Mouse (Mus musculus) embryonic facial prominence, embryonic 14.5 days (tissue): Measurements from ENCODE around the gene Tnfaip8l2. TPM values are rescaled to one million over a fixed set of nuclear protein-coding genes. Genes with fewer than 3 reads are reported as not detected.

ENCODE experiments used
- ATAC-seq: fragments of 200-750 bp; cut with Nextera tagmentation; 2 replicates; pipeline ENCODE4 v1.8.0; 2017; ENCODE audit warnings: low read depth, moderate number of reproducible peaks, moderate TSS enrichment
- DNase-seq: peaks from one replicate; pipeline ENCODE4 v3.0.0-alpha.2; 2015; ENCODE audit warnings: low spot score
- H3K27ac ChIP-seq: fragments of 300-500 bp; sonication (generic); replicated peaks from 2 replicates; pipeline ENCODE4 v1.5.1; 2014; ENCODE audit warnings: low read depth, mild to moderate bottlenecking, low read length, moderate library complexity
- H3K27me3 ChIP-seq: fragments of 300-500 bp; sonication (generic); replicated peaks from 2 replicates; pipeline ENCODE4 v1.6.1; 2014; ENCODE audit warnings: low read length; ENCODE audit not compliant: control insufficient read depth, insufficient read depth
- H3K36me3 ChIP-seq: fragments of 300-500 bp; sonication (generic); 2 replicates; pipeline ENCODE4 v1.6.1; 2014; ENCODE audit warnings: low read length, mixed read lengths; ENCODE audit not compliant: control insufficient read depth, insufficient read depth
- H3K4me1 ChIP-seq: fragments of 300-500 bp; sonication (generic); 2 replicates; pipeline ENCODE4 v1.6.1; 2014; ENCODE audit warnings: antibody characterized with exemption, low read length; ENCODE audit not compliant: control insufficient read depth, insufficient read depth
- H3K4me2 ChIP-seq: fragments of 300-500 bp; sonication (generic); 2 replicates; pipeline ENCODE4 v1.6.1; 2014; ENCODE audit warnings: low read depth, mild to moderate bottlenecking, low read length, moderate library complexity, mixed read lengths
- H3K4me3 ChIP-seq: fragments of 300-500 bp; sonication (generic); 2 replicates; pipeline ENCODE4 v1.5.1; 2014; ENCODE audit warnings: low read depth, mild to moderate bottlenecking, low read length
- H3K9ac ChIP-seq: fragments of 300-500 bp; sonication (generic); 2 replicates; pipeline ENCODE4 v1.6.1; 2014; ENCODE audit warnings: low read depth, mild to moderate bottlenecking, low read length, moderate library complexity, mixed read lengths
- H3K9me3 ChIP-seq: fragments of 300-500 bp; sonication (generic); 2 replicates; pipeline ENCODE4 v1.6.1; 2016; ENCODE audit warnings: low read length; ENCODE audit not compliant: control insufficient read depth
- WGBS: fragments of 180-500 bp; shearing (Covaris S2); extraction: QIAGEN DNeasy Blood & Tissue Kit; methylation state at CpG from one replicate; pipeline ENCODE4 v1.1.7; 2014; 5-methylcytosine and 5-hydroxymethylcytosine counted together
- polyA plus RNA-seq: library from polyadenylated mRNA; unstranded; fragments of >200 nt; fragmentation: Nextera tagmentation; extraction: Ambion mirVana; gene quantifications from 2 replicates; pipeline ENCODE4 v1.2.1, GENCODE M21; 2014

Gene Tnfaip8l2
- polyA plus RNA-seq, 1 experiment from 2014 or later = 6.4 TPM

DNA sequence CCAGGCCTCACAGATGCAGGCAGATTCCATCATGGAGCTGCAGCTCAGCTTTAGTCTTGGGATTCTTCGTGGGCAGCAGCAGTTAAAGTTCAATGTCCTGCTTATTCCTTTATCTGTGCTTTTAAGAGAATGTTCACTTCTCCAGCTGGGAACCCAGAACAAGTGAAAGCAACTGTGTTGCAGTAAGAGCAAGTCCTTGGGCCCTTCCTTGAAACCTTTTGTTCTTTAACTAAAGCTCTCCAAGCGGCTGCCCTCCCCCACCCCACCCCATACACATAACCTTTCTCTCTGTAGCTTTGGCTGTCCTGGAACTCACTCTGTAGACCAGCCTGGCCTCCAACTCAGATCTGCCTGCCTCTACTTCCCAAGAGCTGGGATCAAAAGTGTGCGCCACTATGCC is 34.3 kb upstream of the Tnfaip8l2 start:
- Histone ChIP-seq H3K9ac (no peak overlapping the region), H3K4me3 (no peak overlapping the region), H3K27ac (no peak overlapping the region), H3K36me3 (peaks cover 21% of the 10 kb centered on the region), H3K9me3 (no peaks in the 10 kb centered on the region), H3K4me2 (no peak overlapping the region), H3K4me1 (peaks cover 13% of the 10 kb centered on the region), H3K27me3 (peaks cover 27% of the 10 kb centered on the region)
- 71% methylated on average over 3 of the region's 3 CpGs for WGBS
- DNase-seq = no peak
- ATAC-seq = no peak

- peaks cover 43% of the 10 kb centered on the region for H3K27me3 ChIP-seq
- peaks cover 13% of the 10 kb centered on the region for H3K4me1 ChIP-seq
- H3K4me3 ChIP-seq = peak overlapping the region; percentile 27
- 10% methylated on average over 16 of the region's 16 CpGs for WGBS
- peak overlapping the region; percentile 43 for H3K4me2 ChIP-seq
- no peaks in the 10 kb centered on the region for H3K9me3 ChIP-seq
- 0 out of 2 replicates have a peak overlapping the region, but pooled peaks have one; percentile 34 for H3K9ac ChIP-seq
- H3K36me3 ChIP-seq = peaks cover 44% of the 10 kb centered on the region
- ATAC-seq (peak; percentile 35), DNase-seq (peak; percentile 82)
- H3K27ac ChIP-seq = no peak overlapping the region
Measured at GRCm38 (mm10) chr3:95174011-95174592, 31.9 kb upstream of the Tnfaip8l2 start.

GRCm38 (mm10) chr3:95173256-95173949 is 31.2 kb upstream of the Tnfaip8l2 start:
- ATAC-seq (peak; percentile 48), DNase-seq (peak; percentile 41)
- Histone ChIP-seq H3K9me3 (no peaks in the 10 kb centered on the region), H3K4me2 (peak overlapping the region; percentile 43), H3K27me3 (peaks cover 43% of the 10 kb centered on the region), H3K27ac (no peak overlapping the region), H3K9ac (peak overlapping the region; percentile 53), H3K36me3 (peaks cover 51% of the 10 kb centered on the region), H3K4me3 (peak overlapping the region; percentile 27), H3K4me1 (peaks cover 13% of the 10 kb centered on the region)
- whole genome bisulfite sequencing = 15% methylated on average over 51 of the region's 58 CpGs

- peaks cover 13% of the 10 kb centered on the region for H3K4me1 ChIP-seq
- WGBS = 24% methylated on average over 34 of the region's 84 CpGs
- no peaks in the 10 kb centered on the region for H3K9me3 ChIP-seq
- peaks cover 43% of the 10 kb centered on the region for H3K27me3 ChIP-seq
- ATAC-seq (0 out of 2 replicates have a peak, but pooled peaks have one; percentile 3), DNase-seq (no peak)
- no peak overlapping the region for H3K27ac ChIP-seq
- H3K4me2 ChIP-seq = peak overlapping the region; percentile 43
- peak overlapping the region; percentile 53 for H3K9ac ChIP-seq
- H3K4me3 ChIP-seq = peak overlapping the region; percentile 27; the same call in 1 of the 2 replicates
- peaks cover 58% of the 10 kb centered on the region for H3K36me3 ChIP-seq
Measured at GRCm38 (mm10) chr3:95172526-95173255, 30.5 kb upstream of the Tnfaip8l2 start.

GRCm38 (mm10) chr3:95171105-95171504 is 28.9 kb upstream of the Tnfaip8l2 start:
- Histone ChIP-seq H3K4me1 (peaks cover 13% of the 10 kb centered on the region), H3K4me3 (no peak overlapping the region), H3K9me3 (no peaks in the 10 kb centered on the region), H3K27ac (no peak overlapping the region), H3K27me3 (peaks cover 43% of the 10 kb centered on the region), H3K4me2 (no peak overlapping the region), H3K36me3 (peaks cover 73% of the 10 kb centered on the region), H3K9ac (no peak overlapping the region)
- 68% methylated on average over 6 of the region's 6 CpGs for WGBS
- ATAC-seq (no peak), DNase-seq (no peak)

DNA sequence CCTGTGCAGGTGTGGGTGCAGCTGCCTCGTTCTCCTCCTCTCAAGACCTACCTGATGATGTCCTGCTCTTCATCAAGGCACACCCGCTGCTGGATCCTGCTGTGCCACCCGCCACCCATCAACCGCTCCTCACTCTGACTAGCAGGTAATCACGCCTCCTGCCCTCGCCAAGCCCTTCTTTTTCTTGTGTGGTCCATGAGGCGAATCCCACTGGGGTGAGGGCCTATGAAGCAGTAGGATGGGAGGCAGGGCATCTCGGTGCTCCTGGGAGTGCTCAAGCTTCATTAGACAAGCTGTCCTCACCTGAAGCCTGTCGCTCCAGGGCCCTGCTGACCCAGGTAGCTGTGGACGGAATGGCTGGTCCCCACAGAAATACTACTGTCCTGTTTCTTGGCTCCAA is 27.8 kb upstream of the Tnfaip8l2 start:
- no peak for ATAC-seq
- no peak overlapping the region for H3K9ac ChIP-seq
- DNase-seq = no peak
- H3K4me3 ChIP-seq = no peak overlapping the region
- no peak overlapping the region for H3K27ac ChIP-seq
- peaks cover 43% of the 10 kb centered on the region for H3K27me3 ChIP-seq
- no peaks in the 10 kb centered on the region for H3K9me3 ChIP-seq
- 92% methylated on average over 9 of the region's 10 CpGs for WGBS
- H3K36me3 ChIP-seq = peaks cover 81% of the 10 kb centered on the region
- peaks cover 13% of the 10 kb centered on the region for H3K4me1 ChIP-seq
- no peak overlapping the region for H3K4me2 ChIP-seq

GRCm38 (mm10) chr3:95164840-95165239 is 22.7 kb upstream of the Tnfaip8l2 start:
- no peak overlapping the region for H3K4me3 ChIP-seq
- no peaks in the 10 kb centered on the region for H3K9me3 ChIP-seq
- no peak overlapping the region for H3K9ac ChIP-seq
- peaks cover 21% of the 10 kb centered on the region for H3K4me1 ChIP-seq
- peaks cover 53% of the 10 kb centered on the region for H3K36me3 ChIP-seq
- H3K27ac ChIP-seq = no peak overlapping the region
- no peak for ATAC-seq
- no peak for DNase-seq
- H3K4me2 ChIP-seq = no peak overlapping the region
- 80% methylated on average over 5 of the region's 5 CpGs for WGBS
- no peaks in the 10 kb centered on the region; the same call in 1 of the 2 replicates for H3K27me3 ChIP-seq

- H3K27me3 ChIP-seq = no peaks in the 10 kb centered on the region
- 70% methylated on average over 3 of the region's 5 CpGs for WGBS
- H3K36me3 ChIP-seq = peaks cover 46% of the 10 kb centered on the region
Measured at GRCm38 (mm10) chr3:95164256-95164550, 22.0 kb upstream of the Tnfaip8l2 start.

More at GRCm38 (mm10) chr3:95164256-95164550, 22.0 kb upstream of the Tnfaip8l2 start:
- Histone ChIP-seq H3K4me3 (no peak overlapping the region), H3K4me2 (peak overlapping the region; percentile 15; the same call in 1 of the 2 replicates), H3K27ac (no peak overlapping the region), H3K9me3 (no peaks in the 10 kb centered on the region), H3K9ac (no peak overlapping the region), H3K4me1 (peaks cover 21% of the 10 kb centered on the region)
- DNase-seq = no peak
- no peak for ATAC-seq
